Mouse (Mus musculus): ENCODE data around the gene Mtap.

GRCm38 (mm10) chr4:89182486-89182885 lies 45.6 kb downstream of the Mtap start:
- TF ChIP-seq GATA1 (IDR thresholded peaks at IDR 0.05; ENCODE audit: borderline replicate concordance, low read length) (no peak), FLI1 (IDR thresholded peaks at IDR 0.05; ENCODE audit: low read length) (no peak)

Measured in megakaryocyte, embryonic 14.5 days (primary cell).